Mouse (Mus musculus): Measurements from ENCODE around the gene Atp6v1g1.

GRCm38 (mm10) chr4:63554616-63555015, 10.0 kb downstream of the Atp6v1g1 start:
- TF ChIP-seq POLR2A (IDR thresholded peaks at IDR 0.05; ENCODE audit: borderline replicate concordance, insufficient read depth, low read length) (no peak), CTCF (IDR thresholded peaks at IDR 0.05; ENCODE audit: borderline replicate concordance, insufficient read depth, low read depth, low read length) (no peak)

Data from cerebellum, adult 2 months (tissue).